Mouse (Mus musculus) midbrain, embryonic 12.5 days (tissue): ENCODE measurements around the gene Phc2. TPM values are rescaled to one million over a fixed set of nuclear protein-coding genes. Genes with fewer than 3 reads are reported as not detected.

Source experiments
- ATAC-seq: fragments of 200-750 bp; cut with Nextera tagmentation; 2 replicates; pipeline ENCODE4 v1.8.0; 2017; ENCODE audit warnings: low read depth, moderate TSS enrichment, moderate library complexity; ENCODE audit not compliant: low FRiP score
- H3K27ac ChIP-seq: fragments of 300-500 bp; sonication (generic); replicated peaks from 2 replicates; pipeline ENCODE4 v1.5.1; 2016; ENCODE audit warnings: mild to moderate bottlenecking
- H3K27me3 ChIP-seq: fragments of 300-500 bp; sonication (generic); 2 replicates; pipeline ENCODE4 v1.6.1; 2016; ENCODE audit warnings: mild to moderate bottlenecking
- H3K36me3 ChIP-seq: fragments of 300-500 bp; sonication (generic); 2 replicates; pipeline ENCODE4 v1.6.1; 2016
- H3K4me1 ChIP-seq: fragments of 300-500 bp; sonication (generic); 2 replicates; pipeline ENCODE4 v1.6.1; 2016
- H3K4me2 ChIP-seq: fragments of 300-500 bp; sonication (generic); replicated peaks from 2 replicates; pipeline ENCODE4 v1.6.1; 2016; ENCODE audit warnings: mild to moderate bottlenecking, moderate library complexity
- H3K4me3 ChIP-seq: fragments of 300-500 bp; sonication (generic); 2 replicates; pipeline ENCODE4 v1.5.1; 2016; ENCODE audit warnings: mild to moderate bottlenecking
- H3K9ac ChIP-seq: fragments of 300-500 bp; sonication (generic); replicated peaks from 2 replicates; pipeline ENCODE4 v1.6.1; 2016; ENCODE audit warnings: mild to moderate bottlenecking, moderate library complexity
- H3K9me3 ChIP-seq: fragments of 300-500 bp; sonication (generic); 2 replicates; pipeline ENCODE4 v1.6.1; 2016; ENCODE audit warnings: mild to moderate bottlenecking
- WGBS: fragments of 180-500 bp; shearing (Covaris S2); methylation state at CpG from one replicate; pipeline ENCODE4 v1.1.7; 2016; 5-methylcytosine and 5-hydroxymethylcytosine counted together
- polyA plus RNA-seq: library from polyadenylated mRNA; unstranded; fragments of >200 nt; fragmentation: Nextera tagmentation; extraction: Ambion mirVana; gene quantifications from 2 replicates; pipeline ENCODE4 v1.2.1, GENCODE M21; 2016

Phc2 gene
- polyA plus RNA-seq, 1 experiment from 2014 or later: 133 TPM

GRCm38 (mm10) chr4:128777593-128777992, 123.1 kb downstream of the Phc2 start:
- no peak for ATAC-seq
- H3K9me3 ChIP-seq: no peaks in the 10 kb centered on the region
- H3K4me1 ChIP-seq: peaks cover 2% of the 10 kb centered on the region; the same call in 1 of the 2 replicates
- peak overlapping the region; percentile 52 for H3K27ac ChIP-seq
- 84% methylated on average over 11 of the region's 11 CpGs for whole genome bisulfite sequencing
- H3K9ac ChIP-seq: no peak overlapping the region; the same call in 1 of the 2 replicates
- H3K4me3 ChIP-seq: no peak overlapping the region
- no peaks in the 10 kb centered on the region for H3K27me3 ChIP-seq
- H3K36me3 ChIP-seq: peaks cover 96% of the 10 kb centered on the region
- H3K4me2 ChIP-seq: no peak overlapping the region

- H3K4me3 ChIP-seq: no peak overlapping the region
- peaks cover 94% of the 10 kb centered on the region for H3K36me3 ChIP-seq
- H3K9me3 ChIP-seq: no peaks in the 10 kb centered on the region
- H3K27ac ChIP-seq: no peak overlapping the region
- H3K4me2 ChIP-seq: no peak overlapping the region
- H3K9ac ChIP-seq: no peak overlapping the region
- 94% methylated on average over 7 of the region's 7 CpGs for WGBS
- H3K4me1 ChIP-seq: no peaks in the 10 kb centered on the region
- no peak for ATAC-seq
- H3K27me3 ChIP-seq: no peaks in the 10 kb centered on the region
Observed at GRCm38 (mm10) chr4:128782037-128782436, 127.5 kb downstream of the Phc2 start.

GRCm38 (mm10) chr4:128782645-128783044, 128.1 kb downstream of the Phc2 start:
- H3K4me1 ChIP-seq: no peaks in the 10 kb centered on the region
- no peaks in the 10 kb centered on the region for H3K27me3 ChIP-seq
- WGBS: 84% methylated on average over 4 of the region's 4 CpGs
- H3K4me2 ChIP-seq: no peak overlapping the region
- H3K36me3 ChIP-seq: peaks cover 92% of the 10 kb centered on the region
- no peak overlapping the region for H3K9ac ChIP-seq
- ATAC-seq: no peak
- no peaks in the 10 kb centered on the region for H3K9me3 ChIP-seq
- H3K27ac ChIP-seq: no peak overlapping the region
- H3K4me3 ChIP-seq: no peak overlapping the region

- Histone ChIP-seq H3K9ac (no peak overlapping the region), H3K4me1 (no peaks in the 10 kb centered on the region), H3K27me3 (no peaks in the 10 kb centered on the region), H3K9me3 (no peaks in the 10 kb centered on the region), H3K4me2 (no peak overlapping the region), H3K27ac (no peak overlapping the region), H3K4me3 (no peak overlapping the region), H3K36me3 (peaks cover 88% of the 10 kb centered on the region)
- ATAC-seq: no peak
- 96% methylated on average over 15 of the region's 15 CpGs for WGBS
Observed at GRCm38 (mm10) chr4:128784950-128785631, 130.6 kb downstream of the Phc2 start.

DNA sequence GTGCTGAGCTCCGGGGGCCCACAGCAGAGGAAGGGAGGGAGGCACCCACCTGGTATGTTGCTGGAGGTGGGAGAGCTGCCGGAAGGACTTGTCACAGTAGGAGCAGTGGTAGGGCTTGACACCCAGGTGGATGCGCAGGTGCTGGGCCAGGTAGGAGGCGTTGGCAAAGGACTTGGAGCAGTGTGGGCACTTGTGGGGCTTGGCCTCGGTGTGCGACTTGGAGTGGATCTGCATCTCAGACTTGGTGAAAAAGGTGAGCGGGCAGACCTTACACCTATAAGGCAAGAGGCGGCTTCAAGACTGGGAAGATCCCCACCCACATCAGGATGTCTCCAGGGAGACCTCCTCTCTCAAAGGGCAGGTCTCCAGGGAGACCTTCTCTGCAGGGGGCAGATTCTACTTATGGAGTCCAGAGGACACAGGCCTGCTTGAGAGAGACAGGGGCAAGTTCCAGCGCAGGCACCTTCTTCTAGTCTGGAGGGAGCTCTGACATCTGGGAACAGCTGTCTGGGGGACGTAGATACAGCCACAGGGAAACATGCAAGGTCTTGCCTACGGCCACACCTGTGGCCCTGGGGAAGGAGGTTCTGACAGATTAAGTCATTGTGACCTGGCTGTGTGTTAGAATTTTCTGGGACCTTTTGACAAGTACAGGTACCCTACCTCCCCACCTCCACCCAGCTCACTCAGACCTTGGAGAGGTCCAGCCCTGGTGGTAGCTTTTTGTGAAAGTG, 131.6 kb downstream of the Phc2 start:
- 94% methylated on average over 11 of the region's 11 CpGs for WGBS
- H3K4me3 ChIP-seq: no peak overlapping the region
- H3K4me2 ChIP-seq: no peak overlapping the region
- peaks cover 7% of the 10 kb centered on the region for H3K4me1 ChIP-seq
- H3K27me3 ChIP-seq: no peaks in the 10 kb centered on the region
- H3K9ac ChIP-seq: no peak overlapping the region
- ATAC-seq: no peak
- H3K36me3 ChIP-seq: peaks cover 86% of the 10 kb centered on the region
- H3K9me3 ChIP-seq: no peaks in the 10 kb centered on the region
- H3K27ac ChIP-seq: no peak overlapping the region

- ATAC-seq: no peak
- 88% methylated on average over 24 of the region's 24 CpGs for WGBS
- Histone ChIP-seq H3K36me3 (peaks cover 83% of the 10 kb centered on the region), H3K9ac (no peak overlapping the region), H3K27ac (no peak overlapping the region), H3K9me3 (no peaks in the 10 kb centered on the region), H3K27me3 (no peaks in the 10 kb centered on the region), H3K4me1 (peaks cover 10% of the 10 kb centered on the region), H3K4me3 (no peak overlapping the region), H3K4me2 (no peak overlapping the region)
Observed at GRCm38 (mm10) chr4:128787023-128787939, 132.8 kb downstream of the Phc2 start.

GRCm38 (mm10) chr4:128788108-128788507, 133.6 kb downstream of the Phc2 start:
- no peak overlapping the region for H3K4me2 ChIP-seq
- H3K9me3 ChIP-seq: no peaks in the 10 kb centered on the region
- H3K27me3 ChIP-seq: no peaks in the 10 kb centered on the region
- no peak for ATAC-seq
- H3K36me3 ChIP-seq: peaks cover 79% of the 10 kb centered on the region
- no peak overlapping the region for H3K9ac ChIP-seq
- no peak overlapping the region for H3K27ac ChIP-seq
- 98% methylated on average over 4 of the region's 4 CpGs for WGBS
- H3K4me1 ChIP-seq: peaks cover 10% of the 10 kb centered on the region
- no peak overlapping the region for H3K4me3 ChIP-seq

- H3K4me1 ChIP-seq: peaks cover 10% of the 10 kb centered on the region
- no peak overlapping the region for H3K4me3 ChIP-seq
- no peak overlapping the region for H3K4me2 ChIP-seq
- no peak for ATAC-seq
- H3K9me3 ChIP-seq: no peaks in the 10 kb centered on the region
- no peaks in the 10 kb centered on the region for H3K27me3 ChIP-seq
- no peak overlapping the region for H3K27ac ChIP-seq
- 50% methylated on average over 18 of the region's 18 CpGs for WGBS
- H3K9ac ChIP-seq: no peak overlapping the region
- peaks cover 76% of the 10 kb centered on the region for H3K36me3 ChIP-seq
Observed at GRCm38 (mm10) chr4:128789646-128790045, 135.1 kb downstream of the Phc2 start.

GRCm38 (mm10) chr4:128793710-128794109, 139.2 kb downstream of the Phc2 start:
- Histone ChIP-seq H3K27ac (no peak overlapping the region), H3K4me2 (no peak overlapping the region), H3K36me3 (peaks cover 38% of the 10 kb centered on the region), H3K4me1 (peaks cover 40% of the 10 kb centered on the region), H3K4me3 (no peak overlapping the region), H3K27me3 (no peaks in the 10 kb centered on the region), H3K9me3 (no peaks in the 10 kb centered on the region), H3K9ac (no peak overlapping the region)
- no peak for ATAC-seq
- WGBS: 86% methylated on average over 1 of the region's 1 CpGs

GRCm38 (mm10) chr4:128794198-128794597, 139.7 kb downstream of the Phc2 start:
- Histone ChIP-seq H3K4me1 (peaks cover 44% of the 10 kb centered on the region), H3K36me3 (peaks cover 38% of the 10 kb centered on the region)

DNA sequence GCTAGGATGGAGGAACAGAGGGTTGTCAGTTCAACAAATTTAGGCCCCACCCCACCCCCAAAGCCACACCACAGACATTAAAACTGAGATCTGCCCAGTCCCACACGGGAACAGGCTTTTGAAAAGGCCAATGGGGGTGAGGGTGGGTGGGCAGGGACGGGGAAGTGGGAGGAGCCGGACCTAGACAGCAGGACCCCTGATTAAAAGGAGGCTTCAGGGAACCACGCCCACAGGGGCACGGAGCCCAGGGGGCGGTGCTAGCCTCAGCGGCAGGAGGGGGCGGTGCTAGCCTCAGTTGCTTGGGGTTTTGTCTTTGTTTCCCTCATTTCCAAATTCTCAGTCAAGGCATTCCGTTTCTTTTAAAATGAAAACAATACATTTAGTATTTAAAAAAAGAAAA, 141.1 kb downstream of the Phc2 start:
- H3K9me3 ChIP-seq: no peaks in the 10 kb centered on the region
- ATAC-seq: peak; percentile 73
- 1% methylated on average over 9 of the region's 9 CpGs for WGBS
- peak overlapping the region; percentile 15; the same call in 1 of the 2 replicates for H3K4me2 ChIP-seq
- peaks cover 25% of the 10 kb centered on the region for H3K36me3 ChIP-seq
- H3K27ac ChIP-seq: peak overlapping the region; percentile 42; the same call in 1 of the 2 replicates
- H3K27me3 ChIP-seq: no peaks in the 10 kb centered on the region
- peaks cover 51% of the 10 kb centered on the region for H3K4me1 ChIP-seq
- no peak overlapping the region for H3K4me3 ChIP-seq
- H3K9ac ChIP-seq: no peak overlapping the region

More at GRCm38 (mm10) chr4:128794198-128794597, 139.7 kb downstream of the Phc2 start:
- H3K27ac ChIP-seq: no peak overlapping the region
- H3K4me3 ChIP-seq: no peak overlapping the region
- no peak for ATAC-seq
- 92% methylated on average over 8 of the region's 8 CpGs for WGBS
- H3K9me3 ChIP-seq: no peaks in the 10 kb centered on the region
- no peak overlapping the region for H3K9ac ChIP-seq
- no peak overlapping the region for H3K4me2 ChIP-seq
- H3K27me3 ChIP-seq: no peaks in the 10 kb centered on the region
